Mouse (Mus musculus): Measurements from ENCODE around the gene Sap18.
A peak's percentile ranks its signal among the peaks of the same experiment; 100 is the strongest.
"Not testable (repeated sequence)": the region's sequence is repeated elsewhere in the genome, so short reads cannot be mapped to it uniquely, and the experiment has no call there.

The Sap18 gene

GRCm38 (mm10) chr14:57797991-57798931, at the start of gene Sap18:
TSS of gene Sap18 (plus strand) at chr14:57798180.
- peak; percentile 96 to 98 for DNase-seq

- DNase-seq: no peak
These were observed 48.5 kb upstream of the Sap18 start for GRCm38 (mm10) chr14:57749501-57749900.

GRCm38 (mm10) chr14:57751006-57751405, 47.0 kb upstream of the Sap18 start:
- not testable (repeated sequence) for DNase-seq

GRCm38 (mm10) chr14:57753351-57753992, 44.5 kb upstream of the Sap18 start:
- no peak for DNase-seq

- DNase-seq: no peak
These were observed 42.3 kb upstream of the Sap18 start for GRCm38 (mm10) chr14:57755661-57756060.

GRCm38 (mm10) chr14:57756094-57756493, 41.9 kb upstream of the Sap18 start:
- no peak for DNase-seq

GRCm38 (mm10) chr14:57758237-57758636, 39.7 kb upstream of the Sap18 start, which contains the start of gene Lats2:
TSS of gene Lats2 (minus strand) at chr14:57758388.
- no peak for DNase-seq

GRCm38 (mm10) chr14:57760447-57761412, 37.2 kb upstream of the Sap18 start:
- DNase-seq: no peak

- DNase-seq: no peak
These were observed 28.9 kb upstream of the Sap18 start for GRCm38 (mm10) chr14:57769102-57769501.

GRCm38 (mm10) chr14:57772157-57772815, 25.7 kb upstream of the Sap18 start:
- no peak for DNase-seq

- DNase-seq: no peak
These were observed 10.6 kb upstream of the Sap18 start for GRCm38 (mm10) chr14:57787406-57787805.

- DNase-seq: no peak
These were observed 8.7 kb upstream of the Sap18 start for GRCm38 (mm10) chr14:57789311-57789710.

- DNase-seq: no peak
These were observed 8.2 kb upstream of the Sap18 start for GRCm38 (mm10) chr14:57789759-57790158.

- no peak for DNase-seq
These were observed 6.8 kb upstream of the Sap18 start for GRCm38 (mm10) chr14:57791171-57791570.

GRCm38 (mm10) chr14:57797551-57797950, 429 bp upstream of the Sap18 start:
- peak in 1 of 2 experiments; percentile 14 for DNase-seq

- DNase-seq: no peak
These were observed 5.8 kb downstream of the Sap18 start for GRCm38 (mm10) chr14:57803731-57804130.

GRCm38 (mm10) chr14:57808558-57808957, 10.6 kb downstream of the Sap18 start:
- peak; percentile 11 to 20 for DNase-seq

- no peak for DNase-seq
These were observed 12.9 kb downstream of the Sap18 start for GRCm38 (mm10) chr14:57810886-57811285.

- DNase-seq: no peak
These were observed 13.9 kb downstream of the Sap18 start for GRCm38 (mm10) chr14:57811844-57812243.

- no peak for DNase-seq
These were observed 22.9 kb downstream of the Sap18 start for GRCm38 (mm10) chr14:57820839-57821238.

GRCm38 (mm10) chr14:57825788-57826751, 28.1 kb downstream of the Sap18 start, which contains the start of the genes Ska3 and Mrpl57:
TSS of gene Ska3 (minus strand) at chr14:57826185.
TSS of gene Mrpl57 (plus strand) at chr14:57826234.
- peak; percentile 91 to 93 for DNase-seq
